Mouse (Mus musculus) right cerebral cortex, postnatal 10 days (tissue): ENCODE measurements at regions not wholly inside any gene's neighbourhood (a gene's known extent, or its start where the extent isn't known, plus 50 kb on each side); places are given as distances from the start of the nearest gene placed in this dataset.
A peak's percentile ranks its signal among the peaks of the same experiment; 100 is the strongest.

Experiments used
- DNase-seq, 2 experiments: peaks; one replicate each; pipeline ENCODE4 v3.0.0; 2021; ENCODE audit warnings: low spot score in 2 of 2

GRCm38 (mm10) chr3:52706626-52707025 lies 310.4 kb downstream of the Cog6 start:
- DNase-seq: no peak

DNA sequence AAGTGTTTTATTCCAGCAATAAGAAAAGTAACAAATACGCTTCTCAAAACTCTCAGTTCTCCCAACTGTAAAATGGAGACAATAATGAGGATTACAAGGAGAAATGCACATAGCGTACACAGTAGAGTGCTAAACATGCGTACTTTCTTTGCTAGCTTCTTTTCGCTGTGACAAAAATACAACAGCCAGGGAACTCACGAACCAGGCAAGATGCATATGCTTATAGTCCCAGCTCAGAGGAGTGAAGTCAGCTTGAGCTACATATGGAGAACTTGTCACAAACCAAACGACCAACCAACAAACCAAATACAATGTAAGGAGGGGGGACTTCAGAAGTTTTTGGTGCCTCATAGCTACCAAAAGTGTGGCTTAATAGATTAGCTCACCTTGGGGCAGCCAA lies 313.3 kb downstream of the Cog6 start:
- DNase-seq: peak in 1 of 2 experiments; percentile 35

DNA sequence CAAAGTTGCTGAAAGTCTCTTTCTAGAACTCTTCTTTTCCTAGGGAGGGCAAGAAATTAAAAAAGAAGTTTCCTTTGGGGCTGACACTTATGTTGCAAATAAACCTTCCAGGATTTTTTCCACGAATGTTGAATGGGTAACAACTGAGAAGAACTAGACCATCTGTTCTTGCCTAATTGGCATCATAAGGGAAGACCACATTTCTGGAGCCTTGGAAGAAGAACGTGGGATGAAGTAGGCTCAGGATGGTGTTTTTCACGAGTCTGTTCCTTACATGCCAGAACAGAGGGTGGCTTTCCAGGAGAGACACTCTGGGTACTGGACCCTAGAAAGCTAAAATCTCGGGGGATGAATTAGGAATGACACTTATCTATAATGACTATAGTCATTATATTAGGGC lies 314.1 kb downstream of the Cog6 start:
- peak in 1 of 2 experiments; percentile 61 for DNase-seq

DNA sequence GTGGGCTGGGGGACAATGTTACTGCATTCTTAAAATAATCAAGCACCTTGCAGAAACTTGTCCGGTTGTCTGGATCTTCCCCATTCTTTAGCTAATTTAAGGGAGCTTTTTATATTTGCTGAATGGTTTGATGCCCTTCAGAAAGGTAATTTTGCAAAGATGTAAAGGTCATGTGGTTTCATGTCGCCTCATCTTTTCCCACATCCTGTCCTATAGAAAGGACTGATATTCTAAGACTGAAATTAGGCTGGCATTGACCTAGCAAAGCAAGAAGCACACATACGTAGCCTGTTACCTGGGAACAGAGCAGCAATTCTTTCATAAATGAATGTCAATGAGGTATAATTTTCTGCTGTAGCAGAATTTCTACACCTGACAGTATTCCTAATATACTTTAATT lies 315.4 kb downstream of the Cog6 start:
- no peak for DNase-seq

DNA sequence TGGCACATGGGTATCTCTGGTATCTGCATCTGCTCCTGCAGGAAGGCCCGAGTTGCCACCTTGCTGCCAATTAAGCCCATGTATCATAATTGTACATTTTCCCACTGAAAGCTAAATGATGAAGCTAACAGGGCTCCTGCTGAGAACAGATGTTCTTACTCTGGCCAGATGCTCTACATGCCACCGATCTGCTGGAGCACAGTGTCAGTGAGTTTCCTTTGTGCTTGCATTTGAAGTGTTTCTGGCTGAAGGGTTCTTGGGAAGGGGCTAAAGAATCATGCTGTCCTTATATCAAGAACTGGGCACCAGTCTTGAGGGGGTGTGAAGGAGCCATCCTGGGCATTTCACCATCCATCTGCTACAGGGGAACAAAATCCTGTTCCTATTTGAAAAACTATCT lies 323.2 kb downstream of the Cog6 start:
- DNase-seq: peak in 1 of 2 experiments; percentile 29

DNA sequence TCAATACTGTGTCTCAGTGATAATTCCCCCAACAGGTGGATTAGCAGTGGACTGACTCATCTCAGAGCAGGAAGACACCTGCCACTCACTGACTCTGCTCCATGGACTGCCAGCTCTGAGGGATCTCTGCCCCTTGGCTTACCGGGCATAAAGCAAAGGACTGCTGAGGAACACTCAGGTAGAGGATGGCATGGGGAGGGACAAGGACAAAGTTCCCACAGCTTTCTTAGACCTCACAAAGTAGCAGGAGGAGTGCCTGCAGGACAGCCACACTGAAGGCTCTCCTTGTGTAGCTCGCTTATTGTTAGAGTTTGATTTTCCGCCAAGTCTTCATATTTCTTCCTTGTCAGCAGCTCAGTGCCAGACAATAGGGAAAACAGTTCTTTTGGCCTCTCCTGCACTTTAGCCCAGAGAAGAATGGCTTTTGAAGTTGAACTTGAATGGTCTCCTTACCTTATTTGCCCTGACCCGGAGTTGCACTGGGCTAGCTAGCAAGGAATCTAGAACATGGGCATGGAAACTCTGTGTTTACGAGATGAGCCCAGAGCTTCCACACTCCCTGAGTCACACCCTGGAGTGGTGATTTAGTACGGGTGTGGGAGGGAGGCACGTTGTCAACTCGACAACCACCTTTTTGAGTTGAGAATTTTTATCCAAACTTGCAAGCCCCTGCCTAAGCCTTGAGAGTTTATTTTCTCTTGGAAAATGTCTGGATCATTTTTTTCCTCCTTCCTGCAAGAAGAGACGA lies 331.4 kb downstream of the Cog6 start:
- peak in 1 of 2 experiments; percentile 55 for DNase-seq

- no peak for DNase-seq
Observed at GRCm38 (mm10) chr3:52680824-52681388, 336.1 kb downstream of the Cog6 start.

GRCm38 (mm10) chr3:52676886-52677670 lies 340.0 kb downstream of the Cog6 start:
- peak in 1 of 2 experiments; percentile 38 for DNase-seq

GRCm38 (mm10) chr3:52670628-52671028 lies 346.4 kb downstream of the Cog6 start:
- DNase-seq: no peak

DNA sequence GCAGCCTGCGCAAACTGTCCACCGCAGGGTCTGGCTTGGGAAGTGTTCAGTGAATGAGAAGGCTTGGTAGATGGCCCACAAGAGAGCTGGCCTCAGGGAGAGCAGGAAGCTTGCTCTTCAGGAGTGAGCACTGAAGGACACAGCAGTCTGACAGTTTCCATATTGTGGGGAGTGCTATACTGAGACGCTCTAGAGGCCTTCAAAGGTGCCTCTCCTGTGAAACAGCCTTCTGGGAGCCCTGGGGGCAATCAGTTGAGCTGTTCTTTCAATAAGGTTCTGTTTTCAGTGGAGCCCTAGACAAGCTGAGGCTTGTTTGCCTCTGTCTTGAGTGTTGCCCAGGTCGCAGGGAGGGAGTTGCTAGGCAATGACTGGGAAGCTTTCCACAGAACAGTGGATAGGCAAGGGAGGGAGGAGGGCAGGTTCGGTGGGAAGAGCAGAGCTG lies 353.9 kb downstream of the Cog6 start:
- peak; percentile 71 to 73 for DNase-seq

DNA sequence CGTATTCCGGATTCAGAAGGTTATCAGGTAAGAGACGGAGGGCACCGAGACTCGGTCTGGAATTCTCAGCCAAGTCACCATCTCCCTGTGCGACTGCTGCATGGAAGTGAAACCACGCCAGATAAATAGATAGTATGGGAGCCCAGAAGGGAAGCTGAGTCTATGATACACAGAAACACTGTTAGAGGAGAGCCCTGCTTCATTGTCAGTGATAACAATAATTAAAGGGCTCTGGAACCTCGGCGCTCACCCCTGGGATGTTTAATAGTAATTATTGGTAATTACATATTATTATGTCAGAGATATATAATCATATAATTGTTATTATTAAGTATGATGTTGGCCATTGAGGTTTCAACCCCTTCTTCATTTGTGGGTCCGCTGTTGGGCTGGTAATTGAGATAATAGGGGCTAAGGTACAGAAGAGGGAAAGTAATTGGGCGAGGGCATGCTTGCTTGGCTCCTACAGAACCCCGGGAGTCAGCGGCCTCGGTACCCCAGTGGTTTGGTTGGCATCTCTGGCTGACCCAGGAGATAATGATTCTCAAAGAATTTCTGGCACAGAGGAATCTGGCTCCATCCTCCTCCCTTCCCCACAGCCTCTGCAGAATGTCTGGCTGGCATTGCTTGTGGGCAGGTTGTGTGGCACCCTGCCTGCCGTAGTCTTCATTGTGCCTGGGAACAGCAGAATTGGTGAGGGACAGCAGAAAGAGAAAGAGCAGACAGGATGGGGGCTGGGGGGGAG lies 354.7 kb downstream of the Cog6 start:
- peak; percentile 51 to 52 for DNase-seq

DNA sequence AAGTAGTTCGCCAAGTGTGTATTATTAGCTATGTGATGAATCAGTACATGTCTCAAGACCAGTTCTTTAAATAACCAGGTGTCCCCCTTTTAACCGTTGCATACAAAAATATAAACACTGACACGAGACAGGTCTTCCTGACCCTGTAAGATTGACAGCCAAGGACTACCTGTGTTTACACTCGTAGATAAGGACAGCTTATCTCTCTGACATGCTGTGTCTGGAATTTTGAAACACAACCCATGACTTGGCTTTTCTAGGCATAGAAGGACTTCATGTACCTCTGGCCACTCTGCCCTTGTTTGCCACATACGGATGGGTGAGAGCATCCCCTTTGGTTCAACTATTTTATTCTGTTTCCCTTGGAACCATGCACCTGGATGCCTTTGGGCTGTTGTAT lies 364.0 kb downstream of the Cog6 start:
- no peak for DNase-seq

DNA sequence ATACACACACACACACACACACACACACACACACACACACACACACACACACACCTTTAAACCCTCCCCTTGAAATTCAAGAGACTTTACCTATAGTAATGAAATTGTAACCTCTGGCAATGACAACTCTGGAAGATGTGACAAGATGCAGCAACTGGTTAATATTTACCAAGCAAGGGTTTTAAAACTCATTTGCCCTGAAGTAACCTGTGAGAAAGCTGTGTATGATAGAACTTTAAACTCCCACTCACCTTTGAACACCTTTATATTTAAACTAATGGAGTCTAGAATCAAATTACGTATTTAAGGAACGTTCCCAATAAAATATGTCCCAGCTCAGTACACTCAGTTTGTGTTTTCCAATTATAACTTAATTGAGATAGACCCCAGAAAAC lies 364.6 kb downstream of the Cog6 start:
- no peak for DNase-seq

- no peak for DNase-seq
Observed at GRCm38 (mm10) chr3:52651862-52652475, 365.1 kb downstream of the Cog6 start.

- no peak for DNase-seq
Observed at GRCm38 (mm10) chr3:52650071-52650470, 367.0 kb downstream of the Cog6 start.

DNA sequence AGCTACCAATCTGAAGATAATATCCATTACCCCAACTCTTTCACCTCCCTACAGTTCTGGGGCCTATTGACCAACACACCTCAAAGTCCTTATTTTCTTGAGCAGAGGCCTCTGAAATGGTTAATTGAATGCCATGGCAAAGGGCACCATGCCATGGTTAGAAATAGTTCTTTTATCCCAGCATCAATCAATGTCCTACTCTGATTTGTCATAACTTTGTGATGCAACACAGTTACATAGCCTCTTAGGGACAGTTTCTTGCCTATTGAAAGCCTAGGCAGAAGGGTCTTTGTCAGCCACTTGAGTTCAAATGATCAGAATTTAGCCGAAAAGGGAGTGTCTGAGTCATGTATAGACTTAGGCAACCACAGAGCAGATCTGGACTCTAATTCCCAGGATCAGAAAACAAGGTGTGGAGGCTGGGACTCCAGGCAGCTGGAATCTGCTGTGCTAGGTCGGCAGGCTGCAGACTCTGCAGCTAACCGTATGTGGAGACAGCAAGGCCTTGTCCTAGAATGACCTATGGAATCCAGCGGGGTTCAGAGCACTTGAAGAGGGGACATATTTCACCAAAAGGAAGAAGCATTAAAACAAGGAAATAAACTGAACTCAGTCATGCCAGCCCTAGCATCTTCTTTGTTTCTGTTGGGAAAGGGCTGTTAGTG lies 368.1 kb downstream of the Cog6 start:
- no peak for DNase-seq

- DNase-seq: no peak
Observed at GRCm38 (mm10) chr3:52647900-52648299, 369.1 kb downstream of the Cog6 start.

DNA sequence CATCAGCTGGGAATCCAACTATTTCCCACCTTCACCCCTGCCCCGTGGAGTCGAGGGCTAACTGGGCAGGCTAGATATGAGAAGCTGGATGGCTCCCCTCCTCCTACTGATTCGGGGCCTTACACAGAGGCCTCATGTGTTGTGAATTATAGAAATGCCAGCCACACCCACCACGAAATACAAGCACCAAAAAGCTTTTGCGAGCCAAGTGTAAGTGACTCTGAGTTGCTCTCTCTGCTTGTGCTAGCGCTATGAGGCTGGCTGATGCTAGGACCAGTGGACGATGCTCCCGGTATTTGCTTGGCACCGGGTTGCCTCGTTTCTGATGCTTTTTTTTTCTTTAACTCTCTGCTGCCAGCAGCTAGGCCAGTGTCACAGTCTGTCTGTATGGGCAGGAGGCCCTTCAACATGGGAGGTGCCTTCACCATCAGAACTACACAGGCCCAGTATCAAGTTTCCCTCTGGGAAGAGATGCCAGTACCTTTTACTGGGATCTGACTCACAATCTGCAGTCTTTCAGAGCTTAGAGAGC lies 369.8 kb downstream of the Cog6 start:
- no peak for DNase-seq

DNA sequence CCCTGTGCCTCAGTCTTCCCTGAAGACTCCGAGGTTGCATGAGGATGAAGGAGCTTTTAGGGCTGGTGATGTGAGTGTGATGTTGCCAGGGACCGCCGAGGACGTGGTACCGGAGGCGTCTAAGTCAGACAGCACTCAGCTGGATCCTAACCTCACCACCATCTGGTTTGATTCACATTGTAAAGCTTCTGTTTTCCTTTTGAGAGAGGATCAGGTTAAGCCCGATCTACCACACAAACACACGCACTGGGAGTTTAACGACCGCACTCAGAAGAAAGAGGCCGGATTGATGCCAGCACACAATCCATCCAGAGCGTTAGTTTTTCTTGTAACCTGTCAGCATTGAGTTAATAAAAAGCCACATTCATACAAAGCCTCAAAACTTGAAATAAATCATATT lies 371.9 kb downstream of the Cog6 start:
- DNase-seq: no peak

- DNase-seq: no peak
Observed at GRCm38 (mm10) chr3:52644178-52645128, 372.6 kb downstream of the Cog6 start.
